Mouse (Mus musculus) testis, adult 2 months (tissue): ENCODE data around the gene Nlk. TPM values are rescaled to one million over a fixed set of nuclear protein-coding genes. Genes with fewer than 3 reads are reported as not detected.

ENCODE experiments used
- H3K27ac ChIP-seq: fragments of 200-500 bp; 2 replicates; pipeline ENCODE4 v1.5.1; 2012; ENCODE audit warnings: low read depth, low read length; ENCODE audit not compliant: control insufficient read depth, insufficient read depth
- H3K27me3 ChIP-seq: fragments of 200-500 bp; 2 replicates; pipeline ENCODE4 v1.6.1; 2012; ENCODE audit warnings: mild to moderate bottlenecking, low read length, moderate library complexity; ENCODE audit not compliant: control insufficient read depth, insufficient read depth
- H3K36me3 ChIP-seq: fragments of 200-500 bp; 2 replicates; pipeline ENCODE4 v1.6.1; 2012; ENCODE audit warnings: mild to moderate bottlenecking, low read length; ENCODE audit not compliant: control insufficient read depth, insufficient read depth
- H3K4me1 ChIP-seq: fragments of 200-500 bp; 2 replicates; pipeline ENCODE4 v1.6.1; 2012; ENCODE audit warnings: low read length; ENCODE audit not compliant: control insufficient read depth, insufficient read depth
- H3K4me3 ChIP-seq: fragments of 200-500 bp; 2 replicates; pipeline ENCODE4 v1.5.1; 2012; ENCODE audit warnings: low read depth, mild to moderate bottlenecking, low read length, moderate library complexity, mixed read lengths; ENCODE audit not compliant: control insufficient read depth
- CTCF ChIP-seq: fragments of 200-500 bp; IDR thresholded peaks from 2 replicates; pipeline ENCODE4 v1.5.1; 2012; ENCODE audit warnings: low read depth, mild to moderate bottlenecking, inconsistent platforms, low read length, moderate library complexity; ENCODE audit not compliant: control insufficient read depth, insufficient read depth, insufficient replicate concordance
- POLR2A ChIP-seq: fragments of 200-500 bp; IDR thresholded peaks from 2 replicates; pipeline ENCODE4 v1.6.1; 2012; ENCODE audit warnings: low read depth, mild to moderate bottlenecking, inconsistent platforms, low read length, moderate library complexity; ENCODE audit not compliant: control insufficient read depth
- polyA plus RNA-seq: library from polyadenylated mRNA; depleted of rRNA; stranded (reverse); fragments of >200 nt; gene quantifications from 2 replicates; pipeline ENCODE4 v1.2.3, GENCODE M21; 2012

Gene Nlk
- polyA plus RNA-seq, 1 experiment = 12.0 TPM

DNA sequence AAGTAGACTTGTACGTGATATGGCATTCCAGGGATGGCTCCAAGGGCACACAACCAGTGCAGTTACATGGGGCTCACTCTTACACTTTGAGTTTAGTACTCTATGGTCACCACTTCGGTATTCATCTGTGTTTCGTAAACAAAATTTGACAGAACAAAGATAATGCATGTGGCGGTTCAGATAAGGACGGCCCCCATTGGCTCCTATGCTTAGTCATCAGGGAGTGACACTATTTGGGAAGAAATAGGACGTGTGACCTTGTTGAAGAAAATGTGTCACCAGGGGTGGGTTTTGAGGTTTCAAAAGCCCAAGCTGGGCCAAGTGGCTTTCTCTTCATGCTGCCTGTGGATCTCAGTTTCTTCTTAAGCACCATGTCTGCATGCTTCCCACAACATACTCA, 35.4 kb upstream of the Nlk start:
- Histone ChIP-seq H3K36me3 (no peaks in the 10 kb centered on the region), H3K27me3 (no peaks in the 10 kb centered on the region), H3K27ac (no peak overlapping the region), H3K4me1 (no peaks in the 10 kb centered on the region), H3K4me3 (no peak overlapping the region)
- no peak for TF ChIP-seq POLR2A

GRCm38 (mm10) chr11:78730902-78731301, 33.7 kb upstream of the Nlk start:
- no peak for TF ChIP-seq CTCF
- Histone ChIP-seq H3K27me3 (no peaks in the 10 kb centered on the region), H3K27ac (no peak overlapping the region), H3K4me1 (no peaks in the 10 kb centered on the region; the same call in 1 of the 2 replicates), H3K36me3 (no peaks in the 10 kb centered on the region), H3K4me3 (no peak overlapping the region)

DNA sequence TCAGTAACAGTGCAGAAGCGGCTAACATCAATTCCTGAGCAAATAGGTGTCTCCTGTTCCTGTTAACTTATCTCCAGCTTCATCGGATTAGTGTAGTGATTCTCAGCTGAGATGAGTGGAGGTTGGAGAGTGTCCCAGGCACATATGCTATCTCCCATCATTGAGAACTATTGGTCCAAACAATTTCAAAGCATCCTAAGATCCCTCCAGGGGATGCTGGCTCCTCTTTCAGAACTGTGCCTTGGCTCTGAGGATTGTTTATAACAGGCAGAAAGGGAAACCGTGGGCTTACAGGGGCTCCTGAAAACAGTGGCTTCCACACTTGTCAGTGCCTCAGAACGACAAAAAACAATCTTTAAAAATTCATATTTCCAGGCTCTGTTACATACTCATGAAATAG, 30.9 kb upstream of the Nlk start:
- no peaks in the 10 kb centered on the region for H3K36me3 ChIP-seq
- H3K4me3 ChIP-seq = no peak overlapping the region
- H3K27ac ChIP-seq = no peak overlapping the region
- no peaks in the 10 kb centered on the region; the same call in 1 of the 2 replicates for H3K4me1 ChIP-seq
- TF ChIP-seq CTCF (no peak), POLR2A (no peak)
- H3K27me3 ChIP-seq = no peaks in the 10 kb centered on the region

DNA sequence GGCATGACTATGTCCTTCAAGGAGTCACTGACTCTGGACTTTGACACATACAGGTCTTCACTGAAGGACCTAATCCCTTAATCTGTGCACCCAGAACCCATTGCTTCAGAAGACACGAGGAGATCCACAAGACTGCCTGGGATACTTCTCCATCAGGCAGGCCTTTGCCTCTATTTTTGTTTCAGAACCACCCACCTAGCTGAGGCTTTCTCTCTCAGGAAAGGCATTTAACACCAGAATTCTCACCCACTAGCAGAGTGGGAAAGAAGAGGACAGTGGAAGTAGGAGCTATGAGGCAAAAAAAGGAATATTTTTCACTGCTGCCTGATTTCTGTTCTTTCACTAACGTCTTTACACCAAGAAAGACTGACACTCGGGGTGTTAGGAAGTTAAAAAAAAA, 29.2 kb upstream of the Nlk start:
- H3K36me3 ChIP-seq = no peaks in the 10 kb centered on the region
- H3K27ac ChIP-seq = no peak overlapping the region
- H3K27me3 ChIP-seq = no peaks in the 10 kb centered on the region
- no peak overlapping the region for H3K4me3 ChIP-seq
- TF ChIP-seq CTCF (no peak), POLR2A (no peak)
- H3K4me1 ChIP-seq = no peaks in the 10 kb centered on the region; the same call in 1 of the 2 replicates

- Histone ChIP-seq H3K27me3 (no peaks in the 10 kb centered on the region), H3K36me3 (no peaks in the 10 kb centered on the region), H3K4me1 (no peaks in the 10 kb centered on the region; the same call in 1 of the 2 replicates), H3K4me3 (no peak overlapping the region), H3K27ac (no peak overlapping the region)
- TF ChIP-seq CTCF (no peak), POLR2A (no peak)
Observed at GRCm38 (mm10) chr11:78724792-78725191, 27.6 kb upstream of the Nlk start.

DNA sequence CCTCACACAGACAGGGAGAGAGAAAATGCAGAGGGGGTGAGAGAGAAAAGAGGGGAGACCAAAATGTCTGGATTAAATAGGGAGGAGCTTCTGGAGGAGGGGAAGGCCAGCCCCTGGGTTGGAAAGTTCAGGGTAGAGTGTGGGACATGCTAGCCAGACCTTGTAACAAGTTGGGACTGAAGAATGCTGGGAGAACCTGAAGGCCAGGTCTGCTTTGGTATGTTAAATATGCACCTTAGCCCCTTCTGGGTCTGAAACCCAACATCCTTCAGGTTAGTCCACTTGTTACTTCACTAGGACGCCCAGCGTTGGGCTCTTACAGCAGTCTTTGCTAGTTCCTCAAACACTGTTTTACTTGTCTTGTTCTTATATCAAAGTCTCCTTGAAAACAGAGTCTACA, 24.2 kb upstream of the Nlk start:
- Histone ChIP-seq H3K4me1 (no peaks in the 10 kb centered on the region), H3K4me3 (no peak overlapping the region), H3K36me3 (no peaks in the 10 kb centered on the region), H3K27ac (no peak overlapping the region), H3K27me3 (no peaks in the 10 kb centered on the region)
- TF ChIP-seq CTCF (no peak), POLR2A (no peak)

GRCm38 (mm10) chr11:78717655-78718054, 20.5 kb upstream of the Nlk start:
- TF ChIP-seq CTCF (no peak), POLR2A (no peak)
- Histone ChIP-seq H3K27ac (no peak overlapping the region), H3K36me3 (no peaks in the 10 kb centered on the region), H3K4me3 (no peak overlapping the region), H3K27me3 (no peaks in the 10 kb centered on the region), H3K4me1 (no peaks in the 10 kb centered on the region)

- no peak for TF ChIP-seq POLR2A
- Histone ChIP-seq H3K36me3 (no peaks in the 10 kb centered on the region), H3K27me3 (no peaks in the 10 kb centered on the region)
Observed at GRCm38 (mm10) chr11:78708642-78709041, 11.5 kb upstream of the Nlk start.

More at GRCm38 (mm10) chr11:78708642-78709041, 11.5 kb upstream of the Nlk start:
- no peak overlapping the region for H3K4me3 ChIP-seq
- no peak overlapping the region for H3K27ac ChIP-seq
- no peaks in the 10 kb centered on the region for H3K4me1 ChIP-seq
